Mouse (Mus musculus) bone marrow macrophage, adult 2 months (primary cell): ENCODE results near the gene Slc25a30. TPM values are rescaled to one million over a fixed set of nuclear protein-coding genes. Genes with fewer than 3 reads are reported as not detected.
A peak's percentile ranks its signal among the peaks of the same experiment; 100 is the strongest.
"Not testable (repeated sequence)": the region's sequence is repeated elsewhere in the genome, so short reads cannot be mapped to it uniquely, and the experiment has no call there.

ENCODE experiments used
- H3K27ac ChIP-seq: 2 replicates; pipeline ENCODE4 v1.5.1; 2012; ENCODE audit warnings: low read depth, low read length; ENCODE audit not compliant: insufficient read depth
- H3K4me1 ChIP-seq: 2 replicates; pipeline ENCODE4 v1.6.1; 2012; ENCODE audit warnings: low read length; ENCODE audit not compliant: control insufficient read depth, insufficient read depth
- H3K4me3 ChIP-seq: 2 replicates; pipeline ENCODE4 v1.5.1; 2012; ENCODE audit warnings: mild to moderate bottlenecking, low read length, moderate library complexity; ENCODE audit not compliant: insufficient read depth
- CTCF ChIP-seq: IDR thresholded peaks from 2 replicates; pipeline ENCODE4 v1.5.1; 2012; ENCODE audit warnings: low read depth, mild to moderate bottlenecking, low read length, moderate library complexity
- POLR2A ChIP-seq: IDR thresholded peaks from 2 replicates; pipeline ENCODE4 v1.6.1; 2012; ENCODE audit warnings: mild to moderate bottlenecking, low read depth, low read length, borderline replicate concordance
- polyA plus RNA-seq: library from polyadenylated mRNA; stranded (reverse); fragments of >200 nt; gene quantifications from 2 replicates; pipeline ENCODE4 v1.2.4, GENCODE M21; 2012; ENCODE audit not compliant: missing spikeins, insufficient read depth, insufficient read length

Slc25a30 gene
- polyA plus RNA-seq, 1 experiment = 33.3 TPM

DNA sequence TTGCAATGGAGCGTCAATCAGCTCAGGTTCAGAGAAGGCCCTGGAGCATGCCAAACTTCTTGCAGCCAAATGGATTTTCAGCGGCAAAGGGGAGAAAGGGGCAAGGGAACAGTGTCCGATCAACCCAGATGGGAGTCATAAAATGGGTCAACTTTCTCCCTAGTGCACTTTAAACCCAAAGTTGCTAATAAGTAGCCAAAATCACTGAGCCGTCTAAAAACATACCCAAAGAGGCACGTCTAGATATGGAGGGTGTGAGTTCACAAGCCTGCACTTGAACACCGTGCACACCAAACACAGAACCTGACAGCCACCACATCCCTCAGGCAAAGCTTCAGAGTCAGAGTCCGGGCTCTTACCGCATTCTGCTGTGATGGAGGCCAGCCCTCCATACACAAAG lies 10.2 kb downstream of the Slc25a30 start:
- Histone ChIP-seq H3K4me3 (no peak overlapping the region), H3K4me1 (peaks cover 4% of the 10 kb centered on the region), H3K27ac (no peak overlapping the region)
- TF ChIP-seq POLR2A (no peak), CTCF (no peak)

DNA sequence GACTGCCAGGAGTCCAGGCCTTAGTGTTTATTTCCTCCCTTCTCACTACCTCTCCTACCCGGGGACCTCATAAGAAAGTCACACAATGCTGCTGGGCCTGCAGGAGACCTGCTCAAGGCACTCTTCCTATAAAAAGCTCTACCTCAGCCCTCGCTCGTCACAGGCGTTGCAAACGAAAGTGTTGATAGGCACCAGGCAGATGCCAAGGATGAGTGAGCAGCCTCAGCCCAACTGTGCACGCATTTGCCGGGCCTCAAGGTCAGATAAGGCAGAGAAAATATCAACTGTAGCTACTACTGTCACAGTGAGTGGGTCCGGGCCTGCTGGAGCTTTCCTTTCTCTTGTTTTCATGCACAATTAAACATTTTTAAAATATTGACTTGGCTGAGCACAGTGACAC lies 13.4 kb downstream of the Slc25a30 start:
- H3K27ac ChIP-seq = no peak overlapping the region
- H3K4me3 ChIP-seq = no peak overlapping the region
- H3K4me1 ChIP-seq = peaks cover 4% of the 10 kb centered on the region
- TF ChIP-seq POLR2A (no peak), CTCF (no peak)

DNA sequence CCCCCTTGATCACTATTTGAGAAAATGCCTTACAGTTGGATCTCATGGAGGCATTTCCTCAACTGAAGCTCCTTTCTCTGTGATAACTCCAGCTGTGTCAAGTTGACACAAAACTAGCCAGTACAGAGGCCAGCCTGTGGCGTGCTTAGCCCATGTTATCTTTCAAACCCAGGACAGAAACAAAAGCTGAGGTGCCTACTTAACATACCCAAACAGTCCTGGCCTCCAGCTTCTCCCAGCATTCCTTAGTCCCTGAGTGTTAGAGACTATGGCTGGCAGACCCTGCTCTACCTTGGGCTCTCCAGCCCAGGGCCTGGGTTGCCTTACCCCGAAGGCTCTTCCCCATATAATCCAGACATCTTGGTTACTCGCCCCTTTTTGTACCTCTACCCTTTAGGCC lies 14.4 kb downstream of the Slc25a30 start:
- H3K4me3 ChIP-seq, H3K4me1 ChIP-seq, H3K27ac ChIP-seq: not testable (repeated sequence)

DNA sequence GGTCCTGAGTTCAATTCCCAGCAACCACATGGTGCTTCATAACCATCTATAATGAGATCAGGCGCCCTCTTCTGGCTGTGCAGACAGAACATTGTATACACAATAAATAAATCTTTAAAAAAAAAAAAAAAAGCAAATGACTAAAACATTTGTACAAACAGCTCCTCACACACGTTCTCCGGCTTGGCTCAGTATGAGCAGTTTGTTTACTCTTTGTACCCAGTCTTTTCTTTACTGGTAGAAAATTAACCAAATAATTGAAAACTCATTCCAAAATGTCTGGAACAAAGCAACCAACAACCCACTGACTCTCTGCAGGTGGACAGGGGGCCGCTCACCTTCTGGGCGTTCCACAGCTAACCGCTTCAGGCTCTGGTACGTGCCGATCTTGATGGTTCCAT lies 15.7 kb downstream of the Slc25a30 start:
- H3K4me3 ChIP-seq = no peak overlapping the region
- peaks cover 4% of the 10 kb centered on the region for H3K4me1 ChIP-seq
- no peak overlapping the region for H3K27ac ChIP-seq
- no peak for TF ChIP-seq POLR2A
- TF ChIP-seq CTCF = no peak

DNA sequence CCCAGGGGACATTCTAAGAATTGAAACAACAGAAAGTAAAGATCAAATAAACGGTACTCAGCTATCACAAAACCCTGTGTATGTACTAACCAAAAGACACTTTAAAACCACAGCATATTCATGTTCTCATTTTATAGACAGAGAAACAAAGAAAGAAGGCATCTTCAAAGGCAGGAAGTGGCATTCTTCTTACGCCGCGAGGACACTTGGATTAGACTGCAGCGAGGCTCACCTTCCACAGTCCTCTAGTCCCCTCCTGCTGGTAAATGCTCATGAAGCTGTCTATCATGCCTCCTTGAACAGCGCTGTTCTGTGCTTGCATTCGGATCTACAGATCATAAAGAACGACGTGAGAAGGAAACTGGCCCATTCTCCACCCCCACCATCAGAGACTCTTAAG lies 17.5 kb downstream of the Slc25a30 start:
- no peak overlapping the region for H3K4me3 ChIP-seq
- H3K27ac ChIP-seq = no peak overlapping the region
- peaks cover 4% of the 10 kb centered on the region for H3K4me1 ChIP-seq
- TF ChIP-seq CTCF = no peak
- no peak for TF ChIP-seq POLR2A

DNA sequence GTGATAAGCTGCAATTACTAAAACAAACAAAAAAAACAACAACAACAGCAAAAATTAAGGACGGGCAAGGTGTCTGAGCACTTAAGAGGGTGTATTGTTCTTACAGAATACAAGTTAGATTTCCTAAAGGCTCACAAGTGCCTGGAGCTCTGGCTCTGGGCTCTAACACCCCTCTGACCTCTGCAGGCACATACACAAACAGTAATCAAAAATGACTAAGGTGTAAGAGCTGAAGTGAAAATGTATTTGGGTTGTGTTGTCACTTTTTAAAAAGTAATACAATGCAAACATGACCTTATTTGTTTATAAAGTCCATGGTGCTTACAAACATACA lies 18.6 kb downstream of the Slc25a30 start:
- Histone ChIP-seq H3K4me1 (peaks cover 4% of the 10 kb centered on the region), H3K4me3 (no peak overlapping the region), H3K27ac (no peak overlapping the region)
- no peak for TF ChIP-seq POLR2A
- TF ChIP-seq CTCF = no peak

DNA sequence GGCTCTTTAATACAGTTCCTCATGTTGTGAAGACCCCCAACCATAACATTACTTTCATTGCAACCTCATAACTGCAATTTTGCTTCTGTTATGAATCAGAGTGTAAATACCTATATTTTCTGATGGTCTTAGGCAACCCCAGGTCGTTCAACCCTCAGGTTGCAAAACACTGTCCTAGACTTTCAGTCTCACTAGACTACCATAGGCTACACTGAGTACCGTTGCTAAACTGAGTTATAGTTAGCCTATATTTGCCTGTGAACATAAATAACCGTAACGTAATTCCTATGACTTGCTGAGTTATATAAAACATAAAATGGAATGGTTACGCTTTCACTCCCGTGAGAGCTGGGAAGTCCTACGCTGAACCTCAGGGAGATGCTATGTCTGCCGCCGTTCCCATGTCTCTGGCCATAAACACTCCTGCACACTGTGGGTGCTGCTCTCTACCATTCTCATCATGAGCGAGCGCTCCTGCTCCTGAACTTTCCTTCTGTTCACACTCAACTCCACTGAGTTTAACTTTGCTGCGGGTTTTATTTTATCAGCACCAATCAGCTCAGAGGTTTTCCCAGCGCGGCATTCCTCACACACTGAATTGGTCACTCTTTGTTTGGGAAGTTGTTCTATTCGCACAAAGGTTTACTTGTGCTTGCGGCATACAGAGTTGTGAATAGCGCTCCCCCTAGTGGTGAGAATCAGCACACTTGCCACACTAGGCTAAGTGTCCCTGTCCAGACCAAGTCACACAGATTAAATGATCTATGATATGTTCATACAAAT lies 19.2 kb downstream of the Slc25a30 start:
- TF ChIP-seq POLR2A (no peak), CTCF (peak; percentile 88)
- no peak overlapping the region for H3K27ac ChIP-seq
- H3K4me3 ChIP-seq = no peak overlapping the region
- peaks cover 4% of the 10 kb centered on the region for H3K4me1 ChIP-seq

DNA sequence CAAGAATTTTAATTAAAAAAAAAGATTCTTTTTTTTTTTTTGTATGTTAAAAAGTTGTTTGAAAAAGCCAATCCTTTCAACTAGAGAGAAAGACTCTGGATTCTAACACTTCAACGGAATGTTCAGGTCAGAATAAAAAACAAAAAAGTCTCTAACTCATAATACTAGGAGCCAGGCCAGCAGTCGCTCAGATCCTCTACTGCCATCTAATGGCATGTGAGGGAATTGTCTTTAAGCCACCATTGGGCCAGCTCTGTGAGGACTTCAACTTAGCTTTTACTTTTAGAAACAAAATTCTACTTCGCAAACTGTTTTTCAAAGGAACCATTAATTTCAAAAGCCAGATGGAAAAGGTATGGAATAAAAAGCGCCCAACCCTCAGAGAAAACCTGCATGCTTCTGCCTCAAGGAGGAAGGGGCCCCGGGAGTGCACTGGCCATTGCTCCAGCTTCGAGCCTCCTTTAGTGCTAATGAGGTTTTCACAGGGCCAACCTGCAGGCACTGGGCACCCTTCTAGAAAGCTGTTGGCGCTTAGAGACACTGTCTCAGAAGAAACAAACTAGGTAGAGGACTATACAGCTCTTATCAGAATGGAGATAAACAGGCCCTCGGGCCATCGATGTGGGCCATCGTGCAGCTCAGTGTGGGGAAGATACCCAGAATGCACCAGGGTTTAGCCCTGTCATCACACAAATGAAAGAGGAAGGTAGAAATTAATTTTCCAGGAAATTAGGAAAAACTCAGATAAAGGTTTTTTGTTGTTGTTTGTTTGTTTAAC lies 25.6 kb downstream of the Slc25a30 start:
- no peak overlapping the region for H3K4me3 ChIP-seq
- H3K27ac ChIP-seq = no peak overlapping the region
- no peak for TF ChIP-seq CTCF
- no peak for TF ChIP-seq POLR2A

DNA sequence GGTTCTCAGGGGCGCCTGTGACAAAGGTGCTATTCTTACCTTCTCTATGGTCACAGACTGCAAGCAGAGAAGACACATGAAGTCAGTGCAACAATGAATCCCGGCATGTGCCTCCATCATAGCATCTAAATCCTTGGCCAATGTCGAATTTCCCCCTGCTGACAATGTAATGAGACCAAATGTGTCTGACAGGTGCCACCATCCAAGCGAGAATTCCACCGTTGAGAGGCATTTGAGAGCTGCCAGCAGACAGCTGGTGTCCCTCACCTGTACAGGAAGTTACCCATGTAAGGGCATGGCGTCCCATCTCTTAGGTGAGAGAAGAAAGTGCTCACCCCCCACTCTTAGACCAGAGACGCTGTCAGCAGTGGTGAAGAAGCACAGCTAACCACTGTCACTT lies 28.4 kb downstream of the Slc25a30 start:
- peaks cover 5% of the 10 kb centered on the region; the same call in 1 of the 2 replicates for H3K4me1 ChIP-seq
- H3K4me3 ChIP-seq = no peak overlapping the region
- H3K27ac ChIP-seq = no peak overlapping the region
- TF ChIP-seq CTCF (no peak), POLR2A (no peak)

More for the DNA sequence above, 25.6 kb downstream of the Slc25a30 start:
- H3K4me1 ChIP-seq = peaks cover 5% of the 10 kb centered on the region; the same call in 1 of the 2 replicates

DNA sequence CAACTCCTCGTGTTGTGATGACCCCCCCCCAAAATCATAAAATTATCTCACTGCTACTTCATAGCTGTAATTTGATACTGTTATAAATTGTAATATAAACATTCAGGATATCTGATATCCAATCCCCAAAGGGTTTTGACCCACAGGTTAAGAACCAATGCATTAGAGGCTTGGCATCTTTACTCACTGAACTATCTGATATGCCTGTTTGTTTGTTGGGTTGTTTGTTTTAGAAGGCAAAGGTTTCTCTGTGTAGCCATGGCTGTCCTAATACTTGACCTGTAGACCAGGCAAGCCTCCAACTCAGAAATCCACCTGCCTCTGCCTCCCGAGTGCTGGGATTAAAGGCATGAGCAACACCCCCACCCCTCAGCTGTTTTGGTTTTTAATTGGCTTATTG lies 29.0 kb downstream of the Slc25a30 start:
- no peak for TF ChIP-seq POLR2A
- TF ChIP-seq CTCF = no peak
- H3K4me3 ChIP-seq = no peak overlapping the region
- H3K4me1 ChIP-seq = peaks cover 5% of the 10 kb centered on the region
- no peak overlapping the region for H3K27ac ChIP-seq
